Mouse (Mus musculus) olfactory bulb, adult 2 months (tissue): ENCODE results near the gene Ap1s2.

Experiments
- CTCF ChIP-seq: fragments of 200-500 bp; IDR thresholded peaks from 2 replicates; pipeline ENCODE4 v1.5.1; 2012; ENCODE audit warnings: low read depth, mild to moderate bottlenecking, low read length, moderate library complexity; ENCODE audit not compliant: insufficient read depth
- POLR2A ChIP-seq: fragments of 200-500 bp; IDR thresholded peaks from 2 replicates; pipeline ENCODE4 v1.6.1; 2012; ENCODE audit warnings: mild to moderate bottlenecking, low read depth, low read length, moderate library complexity; ENCODE audit not compliant: insufficient read depth

DNA sequence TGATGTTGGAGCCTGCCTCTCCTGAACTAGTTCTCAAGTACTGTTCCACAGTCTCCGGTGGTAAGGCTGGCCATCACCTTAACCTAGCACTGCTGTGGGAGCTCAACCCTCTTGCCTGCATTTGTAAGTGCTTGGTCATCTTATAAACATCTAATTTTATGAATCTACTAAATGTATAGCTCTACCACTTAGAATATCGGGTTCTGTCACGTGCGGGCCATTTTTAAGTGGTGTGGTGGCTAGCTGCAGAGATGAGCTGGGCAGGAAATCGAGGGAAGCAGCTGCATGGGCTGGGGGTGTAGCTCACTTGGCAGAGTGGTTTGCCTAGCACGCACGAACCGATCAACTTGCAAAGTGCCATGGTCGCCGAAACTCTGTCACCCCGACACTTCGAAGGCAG, 48.6 kb downstream of the Ap1s2 start:
- TF ChIP-seq POLR2A (no peak), CTCF (no peak)
